Mouse (Mus musculus): ENCODE measurements around the gene Gm37240.

Gm37240 gene

GRCm38 (mm10) chr3:85185827-85186226, 701.5 kb downstream of the Gm37240 start:
- no peak for DNase-seq (ENCODE audit: low read depth)

GRCm38 (mm10) chr3:85184916-85185315, 702.4 kb downstream of the Gm37240 start:
- DNase-seq (ENCODE audit: low read depth) = no peak

GRCm38 (mm10) chr3:85184151-85184550, 703.2 kb downstream of the Gm37240 start:
- DNase-seq (ENCODE audit: low read depth) = no peak

- no peak for DNase-seq (ENCODE audit: low read depth)
Observed at GRCm38 (mm10) chr3:85176736-85177135, 710.6 kb downstream of the Gm37240 start.

- no peak for DNase-seq (ENCODE audit: low read depth)
Observed at GRCm38 (mm10) chr3:85174542-85175469, 712.5 kb downstream of the Gm37240 start.

GRCm38 (mm10) chr3:85173441-85174071, 713.8 kb downstream of the Gm37240 start:
- no peak for DNase-seq (ENCODE audit: low read depth)

- no peak for DNase-seq (ENCODE audit: low read depth)
Observed at GRCm38 (mm10) chr3:85172532-85172931, 714.8 kb downstream of the Gm37240 start.

- no peak for DNase-seq (ENCODE audit: low read depth)
Observed at GRCm38 (mm10) chr3:85172096-85172495, 715.2 kb downstream of the Gm37240 start.

GRCm38 (mm10) chr3:85168816-85169215, 718.5 kb downstream of the Gm37240 start:
- no peak for DNase-seq (ENCODE audit: low read depth)

- DNase-seq (ENCODE audit: low read depth) = no peak
Observed at GRCm38 (mm10) chr3:85164931-85165330, 722.4 kb downstream of the Gm37240 start.

GRCm38 (mm10) chr3:85163396-85163795, 723.9 kb downstream of the Gm37240 start:
- DNase-seq (ENCODE audit: low read depth) = no peak

GRCm38 (mm10) chr3:85162430-85162829, 724.9 kb downstream of the Gm37240 start:
- DNase-seq (ENCODE audit: low read depth) = no peak

- no peak for DNase-seq (ENCODE audit: low read depth)
Observed at GRCm38 (mm10) chr3:85160816-85161215, 726.5 kb downstream of the Gm37240 start.

GRCm38 (mm10) chr3:85159631-85160030, 727.7 kb downstream of the Gm37240 start:
- no peak for DNase-seq (ENCODE audit: low read depth)

GRCm38 (mm10) chr3:85148816-85149215, 738.5 kb downstream of the Gm37240 start:
- no peak for DNase-seq (ENCODE audit: low read depth)

GRCm38 (mm10) chr3:85148038-85148550, 739.2 kb downstream of the Gm37240 start:
- DNase-seq (ENCODE audit: low read depth) = no peak

- no peak for DNase-seq (ENCODE audit: low read depth)
Observed at GRCm38 (mm10) chr3:85145568-85145967, 741.8 kb downstream of the Gm37240 start.

GRCm38 (mm10) chr3:85145076-85145475, 742.2 kb downstream of the Gm37240 start:
- DNase-seq (ENCODE audit: low read depth) = no peak

GRCm38 (mm10) chr3:85144425-85144824, 742.9 kb downstream of the Gm37240 start:
- no peak for DNase-seq (ENCODE audit: low read depth)

GRCm38 (mm10) chr3:85140488-85140887, 746.8 kb downstream of the Gm37240 start:
- DNase-seq (ENCODE audit: low read depth) = no peak

- DNase-seq (ENCODE audit: low read depth) = no peak
Observed at GRCm38 (mm10) chr3:85138407-85138806, 748.9 kb downstream of the Gm37240 start.

- DNase-seq (ENCODE audit: low read depth) = no peak
Observed at GRCm38 (mm10) chr3:85133561-85133960, 753.8 kb downstream of the Gm37240 start.

- DNase-seq (ENCODE audit: low read depth) = no peak
Observed at GRCm38 (mm10) chr3:85131878-85132277, 755.4 kb downstream of the Gm37240 start.

Measured in fibroblast of lung, adult 2 months (primary cell).